Mouse (Mus musculus) hindbrain, embryonic 14.5 days (tissue): ENCODE results near the gene Exoc1. TPM values are rescaled to one million over a fixed set of nuclear protein-coding genes. Genes with fewer than 3 reads are reported as not detected.

Experiments
- ATAC-seq: fragments of 200-750 bp; cut with Nextera tagmentation; 2 replicates; pipeline ENCODE4 v1.8.0; 2017; ENCODE audit warnings: moderate number of reproducible peaks, mild to moderate bottlenecking, moderate TSS enrichment, moderate library complexity; ENCODE audit not compliant: low FRiP score
- DNase-seq: peaks from one replicate; pipeline ENCODE4 v3.0.0-alpha.2; 2015; ENCODE audit warnings: low spot score
- H3K27ac ChIP-seq: fragments of 300-500 bp; sonication (generic); 2 replicates; pipeline ENCODE4 v1.5.1; 2014; ENCODE audit warnings: mild to moderate bottlenecking, moderate library complexity
- H3K27me3 ChIP-seq: fragments of 300-500 bp; sonication (generic); 2 replicates; pipeline ENCODE4 v1.6.1; 2014; ENCODE audit warnings: mild to moderate bottlenecking, low read length, mixed read lengths; ENCODE audit not compliant: control insufficient read depth, insufficient read depth
- H3K36me3 ChIP-seq: fragments of 300-500 bp; sonication (generic); replicated peaks from 2 replicates; pipeline ENCODE4 v1.6.1; 2014; ENCODE audit not compliant: control insufficient read depth, insufficient read depth
- H3K4me1 ChIP-seq: fragments of 300-500 bp; sonication (generic); replicated peaks from 2 replicates; pipeline ENCODE4 v1.6.1; 2014; ENCODE audit warnings: antibody characterized with exemption, low read length, mixed read lengths; ENCODE audit not compliant: control insufficient read depth, insufficient read depth
- H3K4me2 ChIP-seq: fragments of 300-500 bp; sonication (generic); replicated peaks from 2 replicates; pipeline ENCODE4 v1.6.1; 2014; ENCODE audit warnings: mild to moderate bottlenecking, moderate library complexity
- H3K4me3 ChIP-seq: fragments of 300-500 bp; sonication (generic); replicated peaks from 2 replicates; pipeline ENCODE4 v1.5.1; 2014; ENCODE audit warnings: mild to moderate bottlenecking, low read length
- H3K9ac ChIP-seq: fragments of 300-500 bp; sonication (generic); 2 replicates; pipeline ENCODE4 v1.6.1; 2014
- H3K9me3 ChIP-seq: fragments of 300-500 bp; sonication (generic); 2 replicates; pipeline ENCODE4 v1.6.1; 2016; ENCODE audit warnings: low read length; ENCODE audit not compliant: control insufficient read depth
- WGBS: fragments of 180-500 bp; shearing (Covaris S2); extraction: QIAGEN DNeasy Blood & Tissue Kit; methylation state at CpG from one replicate; pipeline ENCODE4 v1.1.7; 2014; 5-methylcytosine and 5-hydroxymethylcytosine counted together
- polyA plus RNA-seq: library from polyadenylated mRNA; unstranded; fragments of >200 nt; fragmentation: Nextera tagmentation; extraction: Ambion mirVana; gene quantifications from 2 replicates; pipeline ENCODE4 v1.2.1, GENCODE M21; 2014

Exoc1 gene
- polyA plus RNA-seq, 1 experiment from 2014 or later, result 59.1 TPM

GRCm38 (mm10) chr5:76588551-76589283 lies 59.6 kb downstream of the Exoc1 start, which contains the start of gene Cep135:
Gene Cep135 (plus strand): TSS chr5:76588698.
- H3K36me3 ChIP-seq, result peaks cover 19% of the 10 kb centered on the region; the same call in 1 of the 2 replicates
- no peaks in the 10 kb centered on the region for H3K27me3 ChIP-seq
- ATAC-seq (peak; percentile 97), DNase-seq (peak; percentile 91)
- no peaks in the 10 kb centered on the region for H3K9me3 ChIP-seq
- H3K27ac ChIP-seq, result peak within 1 kb of the TSS; percentile 79
- peak within 1 kb of the TSS; percentile 66 for H3K4me2 ChIP-seq
- H3K4me1 ChIP-seq, result peaks cover 8% of the 10 kb centered on the region; the same call in 1 of the 2 replicates
- WGBS, result under 1% methylated on average over 87 of the region's 92 CpGs
- peak within 1 kb of the TSS; percentile 79 for H3K4me3 ChIP-seq
- H3K9ac ChIP-seq, result peak within 1 kb of the TSS; percentile 86

DNA sequence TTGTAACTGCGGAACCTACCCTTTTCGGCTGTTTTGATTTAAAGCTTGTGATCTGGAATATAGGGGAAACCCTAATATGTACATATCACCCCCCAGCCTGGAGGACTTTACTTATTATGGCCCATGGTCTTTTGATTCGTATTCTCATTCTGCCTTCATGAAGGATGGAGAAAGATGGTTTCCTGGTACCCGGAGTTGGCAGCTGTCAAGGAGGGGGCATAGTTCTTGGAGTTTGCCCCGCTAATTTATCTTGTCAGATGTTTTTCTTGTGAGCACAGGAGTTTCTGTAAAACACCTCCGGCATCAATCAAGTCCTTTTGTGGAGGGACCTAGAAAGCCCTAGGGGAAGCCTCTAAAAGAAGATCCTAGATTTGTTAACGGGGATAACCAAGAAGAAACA lies 60.2 kb downstream of the Exoc1 start:
- H3K4me1 ChIP-seq, result peaks cover 8% of the 10 kb centered on the region; the same call in 1 of the 2 replicates
- DNase-seq, result no peak
- 4% methylated on average over 7 of the region's 7 CpGs for WGBS
- H3K27ac ChIP-seq, result no peak overlapping the region
- H3K9ac ChIP-seq, result peak overlapping the region; percentile 86
- no peaks in the 10 kb centered on the region for H3K27me3 ChIP-seq
- no peak for ATAC-seq
- H3K4me3 ChIP-seq, result peak overlapping the region; percentile 79
- peaks cover 25% of the 10 kb centered on the region for H3K36me3 ChIP-seq
- H3K4me2 ChIP-seq, result peak overlapping the region; percentile 66
- H3K9me3 ChIP-seq, result no peaks in the 10 kb centered on the region

- peak overlapping the region; percentile 66; the same call in 1 of the 2 replicates for H3K4me2 ChIP-seq
These were observed 60.9 kb downstream of the Exoc1 start for GRCm38 (mm10) chr5:76590009-76590408.

GRCm38 (mm10) chr5:76591885-76592284 lies 62.8 kb downstream of the Exoc1 start:
- Histone ChIP-seq H3K4me1 (peaks cover 8% of the 10 kb centered on the region; the same call in 1 of the 2 replicates), H3K27ac (no peak overlapping the region), H3K4me3 (no peak overlapping the region), H3K27me3 (no peaks in the 10 kb centered on the region), H3K4me2 (no peak overlapping the region), H3K36me3 (peaks cover 48% of the 10 kb centered on the region), H3K9me3 (no peaks in the 10 kb centered on the region), H3K9ac (no peak overlapping the region)
- 53% methylated on average over 9 of the region's 9 CpGs for WGBS
- DNase-seq, result no peak
- no peak for ATAC-seq

More at GRCm38 (mm10) chr5:76590009-76590408, 60.9 kb downstream of the Exoc1 start:
- WGBS, result 84% methylated on average over 2 of the region's 2 CpGs
- H3K9me3 ChIP-seq, result no peaks in the 10 kb centered on the region
- no peak for ATAC-seq
- no peak overlapping the region for H3K4me3 ChIP-seq
- peaks cover 32% of the 10 kb centered on the region for H3K36me3 ChIP-seq
- peaks cover 8% of the 10 kb centered on the region; the same call in 1 of the 2 replicates for H3K4me1 ChIP-seq
- H3K27ac ChIP-seq, result no peak overlapping the region
- H3K27me3 ChIP-seq, result no peaks in the 10 kb centered on the region
- DNase-seq, result no peak
- H3K9ac ChIP-seq, result no peak overlapping the region

GRCm38 (mm10) chr5:76609702-76610370 lies 80.7 kb downstream of the Exoc1 start:
- Histone ChIP-seq H3K27ac (no peak overlapping the region), H3K9me3 (no peaks in the 10 kb centered on the region), H3K36me3 (peaks cover 69% of the 10 kb centered on the region), H3K27me3 (no peaks in the 10 kb centered on the region), H3K4me1 (no peaks in the 10 kb centered on the region), H3K4me3 (no peak overlapping the region), H3K9ac (no peak overlapping the region), H3K4me2 (no peak overlapping the region)
- no peak for DNase-seq
- no peak for ATAC-seq
- WGBS, result 95% methylated on average over 8 of the region's 8 CpGs

- DNase-seq (no peak), ATAC-seq (no peak)
- Histone ChIP-seq H3K4me1 (no peaks in the 10 kb centered on the region), H3K27me3 (no peaks in the 10 kb centered on the region), H3K36me3 (peaks cover 77% of the 10 kb centered on the region), H3K9ac (no peak overlapping the region), H3K9me3 (no peaks in the 10 kb centered on the region), H3K4me3 (no peak overlapping the region), H3K27ac (no peak overlapping the region), H3K4me2 (no peak overlapping the region)
- WGBS, result 87% methylated on average over 6 of the region's 6 CpGs
These were observed 83.9 kb downstream of the Exoc1 start for GRCm38 (mm10) chr5:76612867-76613499.

GRCm38 (mm10) chr5:76615276-76615675 lies 86.2 kb downstream of the Exoc1 start:
- WGBS, result 94% methylated on average over 8 of the region's 8 CpGs
- Histone ChIP-seq H3K27me3 (no peaks in the 10 kb centered on the region), H3K36me3 (peaks cover 73% of the 10 kb centered on the region), H3K4me3 (no peak overlapping the region), H3K9me3 (no peaks in the 10 kb centered on the region), H3K4me1 (no peaks in the 10 kb centered on the region), H3K27ac (no peak overlapping the region), H3K9ac (no peak overlapping the region), H3K4me2 (no peak overlapping the region)
- no peak for ATAC-seq
- DNase-seq, result no peak

DNA sequence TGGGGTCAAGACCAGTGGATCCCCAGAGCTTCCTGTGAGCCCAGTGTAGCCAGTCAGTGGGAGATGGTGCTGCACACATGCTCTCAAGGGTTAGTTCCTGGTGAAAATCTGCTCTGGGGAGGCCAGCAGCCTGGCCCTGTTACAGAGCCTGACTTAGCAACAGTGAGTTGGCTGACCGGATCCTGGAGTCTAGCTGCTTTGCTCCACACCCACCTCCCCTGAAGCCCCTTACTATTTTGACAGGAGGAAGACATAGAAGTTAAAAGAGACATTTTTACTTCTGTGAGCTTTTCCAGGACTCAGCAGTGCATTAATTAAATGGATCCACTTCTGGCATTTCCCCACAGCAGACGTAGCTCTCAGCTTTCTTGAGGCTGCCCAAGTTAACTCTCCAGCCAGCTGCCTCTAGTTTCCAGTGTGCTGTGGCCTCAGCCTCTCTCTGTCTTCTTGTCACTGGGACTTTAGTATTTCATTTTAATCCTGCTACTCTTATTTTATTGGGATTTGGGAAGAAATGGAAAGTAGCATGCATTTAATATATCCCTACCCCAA lies 87.2 kb downstream of the Exoc1 start:
- 88% methylated on average over 2 of the region's 2 CpGs for WGBS
- Histone ChIP-seq H3K9me3 (no peaks in the 10 kb centered on the region), H3K4me1 (no peaks in the 10 kb centered on the region), H3K4me2 (no peak overlapping the region), H3K27ac (no peak overlapping the region), H3K36me3 (peaks cover 65% of the 10 kb centered on the region), H3K27me3 (no peaks in the 10 kb centered on the region), H3K4me3 (no peak overlapping the region), H3K9ac (no peak overlapping the region)
- ATAC-seq (no peak), DNase-seq (no peak)

GRCm38 (mm10) chr5:76618750-76619149 lies 89.6 kb downstream of the Exoc1 start:
- Histone ChIP-seq H3K36me3 (peaks cover 52% of the 10 kb centered on the region), H3K27ac (no peak overlapping the region), H3K4me2 (no peak overlapping the region), H3K4me1 (no peaks in the 10 kb centered on the region), H3K9me3 (no peaks in the 10 kb centered on the region), H3K4me3 (no peak overlapping the region), H3K27me3 (no peaks in the 10 kb centered on the region), H3K9ac (no peak overlapping the region)
- no peak for ATAC-seq
- DNase-seq, result no peak
- WGBS, result 88% methylated on average over 7 of the region's 7 CpGs
